ENCODE assay signal across 9 mouse cellular contexts in the genomic region with DNA sequence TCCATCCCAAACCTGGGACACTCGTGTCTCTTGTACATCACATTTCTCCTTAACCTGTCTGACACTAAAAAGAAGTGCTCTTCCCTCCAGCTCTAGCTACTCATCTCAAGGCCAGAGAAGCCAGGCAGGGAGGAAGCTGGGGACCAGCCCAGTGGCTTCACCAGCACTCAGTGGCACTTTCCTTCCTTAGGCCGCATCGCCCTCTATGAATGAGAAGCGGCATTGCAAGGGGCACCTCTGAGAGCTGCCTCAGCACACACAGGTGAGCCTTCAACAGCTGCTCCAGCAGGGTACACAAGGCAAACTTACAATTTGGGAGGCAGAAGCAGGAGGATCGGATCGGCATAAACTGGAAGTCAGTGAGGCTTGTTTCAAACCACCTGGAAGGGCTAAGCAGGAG. TPM values are rescaled to one million over a fixed set of nuclear protein-coding genes. Genes with fewer than 3 reads are reported as not detected.
DNase-seq lines count a peak whose midpoint lies in the region; ATAC-seq and TF ChIP-seq lines count a peak whose summit lies in the region.
"Had no signal": no experiment of that assay in that cellular context is flagged by ENCODE, and none has a peak within 500 bp of the region (broad histone marks: within the 10 kb centered on the region; RNA-seq: fewer than 3 reads in every experiment).

No protein-coding gene starts in this region.

- H3K4me1 ChIP-seq in embryonic facial prominence, embryonic 11.5 days (ENCODE audit: control insufficient read depth, insufficient read depth, low read length): no peaks in the 10 kb centered on the region; the same call in 1 of the 2 replicates
- H3K4me1 ChIP-seq in kidney, postnatal 0 days (replicated peaks; ENCODE audit: insufficient read depth, low read length): peaks cover 12% of the 10 kb centered on the region

- TF ChIP-seq CTCF in kidney, postnatal 0 days (IDR thresholded peaks at IDR 0.05; ENCODE audit: low read depth): peak; percentile 90

- DNase-seq in cerebellum, adult 9-11 months: peak; percentile 59
- DNase-seq in cerebellum, adult 8-10 months: no peak
- peak; percentile 56 to 65 for DNase-seq in urinary bladder, adult 18-20 months (ENCODE audit: low spot score in 2 of 2)
- DNase-seq in urinary bladder, postnatal 4 days (ENCODE audit: low spot score in 2 of 2): no peak
- DNase-seq in embryonic facial prominence, embryonic 11.5 days (ENCODE audit: low spot score): peak; percentile 60
- peak; percentile 84 for DNase-seq in kidney, postnatal 0 days (ENCODE audit: low spot score)
- DNase-seq in thymus, postnatal 0 days (ENCODE audit: low spot score): peak; percentile 85

- H3K36me3 ChIP-seq in embryonic facial prominence, embryonic 11.5 days (replicated peaks; ENCODE audit: control insufficient read depth, insufficient read depth, low read depth, low read length): peaks cover 2% of the 10 kb centered on the region
- H3K36me3 ChIP-seq in kidney, postnatal 0 days (ENCODE audit: insufficient read depth, low read length): peaks cover 6% of the 10 kb centered on the region; the same call in 1 of the 2 replicates

- WGBS in embryonic facial prominence, embryonic 11.5 days: 58% methylated on average over 6 of the region's 6 CpGs
- WGBS in kidney, postnatal 0 days: 50% methylated on average over 6 of the region's 6 CpGs

- no peaks in the 10 kb centered on the region for H3K9me3 ChIP-seq in embryonic facial prominence, embryonic 11.5 days (replicated peaks; ENCODE audit: control insufficient read depth, low read length)
- no peaks in the 10 kb centered on the region for H3K9me3 ChIP-seq in kidney, postnatal 0 days (replicated peaks; ENCODE audit: low read length)

- no peak overlapping the region for H3K4me3 ChIP-seq in embryonic facial prominence, embryonic 11.5 days (ENCODE audit: low read depth, low read length)
- H3K4me3 ChIP-seq in kidney, postnatal 0 days (replicated peaks; ENCODE audit: low read depth, low read length): no peak overlapping the region

- H3K4me2 ChIP-seq in embryonic facial prominence, embryonic 11.5 days (ENCODE audit: low read depth, low read length): no peak overlapping the region
- H3K4me2 ChIP-seq in kidney, postnatal 0 days (ENCODE audit: low read length): no peak overlapping the region

- ATAC-seq in embryonic facial prominence, embryonic 11.5 days (replicated peaks; ENCODE audit: insufficient number of reproducible peaks, low FRiP score, low TSS enrichment, low read depth): no peak
- no peak for ATAC-seq in kidney, postnatal 0 days (replicated peaks; ENCODE audit: low FRiP score, low read depth)
- ATAC-seq in megakaryocyte progenitor cell, adult 5-6 weeks (replicated peaks; ENCODE audit: poor library complexity): peak; percentile 76
- ATAC-seq: Patski had no signal

- H3K27me3 ChIP-seq in embryonic facial prominence, embryonic 11.5 days (ENCODE audit: control insufficient read depth, insufficient read depth, low read length): no peaks in the 10 kb centered on the region
- no peaks in the 10 kb centered on the region for H3K27me3 ChIP-seq in kidney, postnatal 0 days (ENCODE audit: insufficient read depth, low read length)
- H3K27me3 ChIP-seq: Patski had no signal

- no peak overlapping the region for H3K27ac ChIP-seq in embryonic facial prominence, embryonic 11.5 days (replicated peaks; ENCODE audit: low read depth, low read length)
- H3K27ac ChIP-seq in kidney, postnatal 0 days: no peak overlapping the region

- no peak overlapping the region for H3K9ac ChIP-seq in embryonic facial prominence, embryonic 11.5 days (replicated peaks; ENCODE audit: low read length)
- no peak overlapping the region for H3K9ac ChIP-seq in kidney, postnatal 0 days (ENCODE audit: low read depth, low read length)

RNA-seq across cellular contexts. Expression of a gene that starts 6.3 kb away (rescaled TPM):
- 63.7 and 67.0 TPM in 2 replicates for polyA plus RNA-seq in embryonic facial prominence, embryonic 11.5 days (2014; fragmentation: Nextera tagmentation; extraction: Ambion mirVana)
- polyA plus RNA-seq in kidney, postnatal 0 days (2015; fragmentation: Nextera tagmentation; extraction: Ambion mirVana): 75.8 and 85.5 TPM in 2 replicates
- total RNA-seq in megakaryocyte progenitor cell, adult 5-6 weeks (2015): 40.1 and 46.2 TPM in 2 replicates
- total RNA-seq in megakaryocyte progenitor cell, adult 5-6 weeks (2017): 32.8 and 44.4 TPM in 2 replicates
- polyA plus RNA-seq in thymus, postnatal 0 days (2015; fragmentation: Nextera tagmentation; extraction: Ambion mirVana): 119 and 125 TPM in 2 replicates

RNA-seq across cellular contexts. Expression of a gene that starts 17.6 kb away (rescaled TPM):
- polyA plus RNA-seq in embryonic facial prominence, embryonic 11.5 days (2014; fragmentation: Nextera tagmentation; extraction: Ambion mirVana): 42.3 and 45.0 TPM in 2 replicates
- 22.3 and 26.7 TPM in 2 replicates for polyA plus RNA-seq in kidney, postnatal 0 days (2015; fragmentation: Nextera tagmentation; extraction: Ambion mirVana)
- total RNA-seq in megakaryocyte progenitor cell, adult 5-6 weeks (2015): 26.4 and 31.9 TPM in 2 replicates
- 34.9 and 39.0 TPM in 2 replicates for total RNA-seq in megakaryocyte progenitor cell, adult 5-6 weeks (2017)
- 107 and 114 TPM in 2 replicates for polyA plus RNA-seq in thymus, postnatal 0 days (2015; fragmentation: Nextera tagmentation; extraction: Ambion mirVana)

RNA-seq across cellular contexts. Expression of a gene that starts 17.8 kb away (rescaled TPM):
- 4.8 and 7.6 TPM in 2 replicates for polyA plus RNA-seq in embryonic facial prominence, embryonic 11.5 days (2014; fragmentation: Nextera tagmentation; extraction: Ambion mirVana)
- 22.4 and 24.5 TPM in 2 replicates for polyA plus RNA-seq in kidney, postnatal 0 days (2015; fragmentation: Nextera tagmentation; extraction: Ambion mirVana)
- total RNA-seq in megakaryocyte progenitor cell, adult 5-6 weeks (2015): 7.0 and 13.6 TPM in 2 replicates
- total RNA-seq in megakaryocyte progenitor cell, adult 5-6 weeks (2017): 1.7 and 4.3 TPM in 2 replicates
- polyA plus RNA-seq in thymus, postnatal 0 days (2015; fragmentation: Nextera tagmentation; extraction: Ambion mirVana): 17.8 and 20.1 TPM in 2 replicates

RNA-seq across cellular contexts. Expression of a gene that starts 27.3 kb away (rescaled TPM):
- 53.5 and 56.3 TPM in 2 replicates for polyA plus RNA-seq in embryonic facial prominence, embryonic 11.5 days (2014; fragmentation: Nextera tagmentation; extraction: Ambion mirVana)
- 62.7 and 64.5 TPM in 2 replicates for polyA plus RNA-seq in kidney, postnatal 0 days (2015; fragmentation: Nextera tagmentation; extraction: Ambion mirVana)
- total RNA-seq in megakaryocyte progenitor cell, adult 5-6 weeks (2015): 10.5 and 13.2 TPM in 2 replicates
- total RNA-seq in megakaryocyte progenitor cell, adult 5-6 weeks (2017): 19.9 and 25.7 TPM in 2 replicates
- polyA plus RNA-seq in thymus, postnatal 0 days (2015; fragmentation: Nextera tagmentation; extraction: Ambion mirVana): 31.6 and 31.9 TPM in 2 replicates

RNA-seq across cellular contexts. Expression of a gene that starts 57.9 kb away (rescaled TPM):
- 57.6 and 61.0 TPM in 2 replicates for polyA plus RNA-seq in embryonic facial prominence, embryonic 11.5 days (2014; fragmentation: Nextera tagmentation; extraction: Ambion mirVana)
- 54.2 and 58.3 TPM in 2 replicates for polyA plus RNA-seq in kidney, postnatal 0 days (2015; fragmentation: Nextera tagmentation; extraction: Ambion mirVana)
- total RNA-seq in megakaryocyte progenitor cell, adult 5-6 weeks (2015): 31.5 and 40.3 TPM in 2 replicates
- total RNA-seq in megakaryocyte progenitor cell, adult 5-6 weeks (2017): 34.7 and 48.7 TPM in 2 replicates
- polyA plus RNA-seq in thymus, postnatal 0 days (2015; fragmentation: Nextera tagmentation; extraction: Ambion mirVana): 48.0 and 54.8 TPM in 2 replicates

Comparison
In these comparisons a context has a peak if more than half of its experiments do, and no peak if none do; other contexts are left out.
1. DNase-seq: peak in cerebellum, adult 9-11 months (single experiment), urinary bladder, adult 18-20 months (2 of 2), embryonic facial prominence, embryonic 11.5 days (single experiment), kidney, postnatal 0 days (single experiment) and thymus, postnatal 0 days (single experiment); none in cerebellum, adult 8-10 months (single experiment) and urinary bladder, postnatal 4 days (0 of 2).